ENCODE assay signal across 7 mouse cellular contexts in the genomic region with DNA sequence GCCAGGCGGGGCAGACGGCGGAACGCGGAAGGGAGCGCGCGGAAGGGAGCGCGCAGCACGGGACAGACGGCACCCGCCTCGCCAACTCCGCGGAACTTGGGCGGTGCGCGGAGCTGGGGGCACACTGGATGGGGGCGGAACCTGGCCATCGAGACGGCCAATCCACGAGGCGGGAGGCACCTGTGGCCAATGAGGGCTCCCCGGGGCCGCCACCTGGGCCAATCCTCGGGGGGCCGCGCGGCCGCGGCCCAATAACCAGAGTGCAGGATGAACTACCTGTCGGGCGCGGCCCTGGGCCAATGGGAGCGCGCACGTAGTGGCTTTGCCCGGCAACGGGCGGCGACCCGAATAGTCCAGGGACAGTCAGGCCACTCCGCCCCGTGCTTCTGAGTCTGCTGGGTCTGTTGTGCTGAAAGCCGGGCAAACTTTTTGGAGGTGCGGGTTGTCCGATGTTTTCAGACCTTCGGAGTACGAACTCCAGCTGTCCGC. TPM values are rescaled to one million over a fixed set of nuclear protein-coding genes. Genes with fewer than 3 reads are reported as not detected.
DNase-seq lines count a peak whose midpoint lies in the region; ATAC-seq lines count a peak whose summit lies in the region.

A gene (minus strand): TSS at position 59 of the 489 bp plus-strand sequence.

- peak within 1 kb of the TSS; percentile 48 for H3K4me3 ChIP-seq in embryonic facial prominence, embryonic 15.5 days (replicated peaks)
- peak within 1 kb of the TSS; percentile 54 for H3K4me3 ChIP-seq in heart, embryonic 15.5 days
- peak within 1 kb of the TSS; percentile 44 for H3K4me3 ChIP-seq in liver, embryonic 12.5 days
- H3K4me3 ChIP-seq in neural tube, embryonic 12.5 days = peak within 1 kb of the TSS; percentile 33
- H3K4me3 ChIP-seq in stomach, embryonic 15.5 days (replicated peaks) = peak within 1 kb of the TSS; percentile 50

- peak; percentile 89 for ATAC-seq in embryonic facial prominence, embryonic 15.5 days (ENCODE audit: insufficient number of reproducible peaks, low FRiP score, low TSS enrichment, low read depth)
- peak; percentile 92 for ATAC-seq in heart, embryonic 15.5 days (replicated peaks; ENCODE audit: insufficient number of reproducible peaks, insufficient read depth, low FRiP score, low read depth)
- peak; percentile 81 for ATAC-seq in liver, embryonic 12.5 days
- ATAC-seq in neural tube, embryonic 12.5 days (ENCODE audit: low FRiP score, low read depth) = peak; percentile 33; the same call in 1 of the 2 replicates
- peak; percentile 95 for ATAC-seq in stomach, embryonic 15.5 days (ENCODE audit: insufficient read depth, low FRiP score, low read depth)

- H3K4me2 ChIP-seq in embryonic facial prominence, embryonic 15.5 days (replicated peaks) = peak within 1 kb of the TSS; percentile 60
- peak within 1 kb of the TSS; percentile 69 for H3K4me2 ChIP-seq in heart, embryonic 15.5 days
- H3K4me2 ChIP-seq in liver, embryonic 12.5 days = peak within 1 kb of the TSS; percentile 49
- H3K4me2 ChIP-seq in neural tube, embryonic 12.5 days (replicated peaks) = peak within 1 kb of the TSS; percentile 60
- peak within 1 kb of the TSS; percentile 55 for H3K4me2 ChIP-seq in stomach, embryonic 15.5 days

- no peak within 1 kb of the TSS for H3K9ac ChIP-seq in embryonic facial prominence, embryonic 15.5 days
- peak within 1 kb of the TSS; percentile 33 for H3K9ac ChIP-seq in heart, embryonic 15.5 days
- no peak within 1 kb of the TSS for H3K9ac ChIP-seq in liver, embryonic 12.5 days
- H3K9ac ChIP-seq in neural tube, embryonic 12.5 days = no peak within 1 kb of the TSS
- 0 out of 2 replicates have a peak within 1 kb of the TSS, but pooled peaks have one; percentile 25 for H3K9ac ChIP-seq in stomach, embryonic 15.5 days

- peaks cover 74% of the 10 kb centered on the region for H3K27me3 ChIP-seq in embryonic facial prominence, embryonic 15.5 days
- peaks cover 86% of the 10 kb centered on the region for H3K27me3 ChIP-seq in heart, embryonic 15.5 days
- peaks cover 93% of the 10 kb centered on the region for H3K27me3 ChIP-seq in liver, embryonic 12.5 days (replicated peaks)
- H3K27me3 ChIP-seq in neural tube, embryonic 12.5 days (replicated peaks) = peaks cover 49% of the 10 kb centered on the region
- H3K27me3 ChIP-seq in stomach, embryonic 15.5 days (replicated peaks) = peaks cover 54% of the 10 kb centered on the region

- no peaks in the 10 kb centered on the region for H3K36me3 ChIP-seq in embryonic facial prominence, embryonic 15.5 days
- H3K36me3 ChIP-seq in heart, embryonic 15.5 days = no peaks in the 10 kb centered on the region
- no peaks in the 10 kb centered on the region for H3K36me3 ChIP-seq in liver, embryonic 12.5 days
- no peaks in the 10 kb centered on the region for H3K36me3 ChIP-seq in neural tube, embryonic 12.5 days
- H3K36me3 ChIP-seq in stomach, embryonic 15.5 days = no peaks in the 10 kb centered on the region

- H3K27ac ChIP-seq in embryonic facial prominence, embryonic 15.5 days (replicated peaks) = no peak within 1 kb of the TSS
- H3K27ac ChIP-seq in heart, embryonic 15.5 days = no peak within 1 kb of the TSS
- H3K27ac ChIP-seq in liver, embryonic 12.5 days = no peak within 1 kb of the TSS
- H3K27ac ChIP-seq in neural tube, embryonic 12.5 days = no peak within 1 kb of the TSS
- H3K27ac ChIP-seq in stomach, embryonic 15.5 days = peak within 1 kb of the TSS; percentile 71

- peak; percentile 82 to 84 for DNase-seq in adrenal gland, postnatal 36 days
- DNase-seq in kidney, postnatal 10 days = peak; percentile 93

- no peaks in the 10 kb centered on the region for H3K9me3 ChIP-seq in embryonic facial prominence, embryonic 15.5 days (replicated peaks)
- H3K9me3 ChIP-seq in heart, embryonic 15.5 days (replicated peaks) = no peaks in the 10 kb centered on the region
- no peaks in the 10 kb centered on the region for H3K9me3 ChIP-seq in liver, embryonic 12.5 days (replicated peaks)
- no peaks in the 10 kb centered on the region for H3K9me3 ChIP-seq in neural tube, embryonic 12.5 days
- no peaks in the 10 kb centered on the region for H3K9me3 ChIP-seq in stomach, embryonic 15.5 days

- WGBS in embryonic facial prominence, embryonic 15.5 days = under 1% methylated on average over 51 of the region's 51 CpGs
- WGBS in heart, embryonic 15.5 days = under 1% methylated on average over 51 of the region's 51 CpGs
- WGBS in liver, embryonic 12.5 days (ENCODE audit: insufficient replicate concordance) = under 1% methylated on average over 48 of the region's 51 CpGs
- under 1% methylated on average over 51 of the region's 51 CpGs for WGBS in neural tube, embryonic 12.5 days
- WGBS in stomach, embryonic 15.5 days = under 1% methylated on average over 51 of the region's 51 CpGs

- H3K4me1 ChIP-seq in embryonic facial prominence, embryonic 15.5 days = peaks cover 16% of the 10 kb centered on the region
- peaks cover 11% of the 10 kb centered on the region for H3K4me1 ChIP-seq in heart, embryonic 15.5 days (replicated peaks)
- H3K4me1 ChIP-seq in liver, embryonic 12.5 days = no peaks in the 10 kb centered on the region
- peaks cover 11% of the 10 kb centered on the region for H3K4me1 ChIP-seq in neural tube, embryonic 12.5 days
- H3K4me1 ChIP-seq in stomach, embryonic 15.5 days = 0 out of 2 replicates have a peak, but pooled peaks cover 4% of the 10 kb centered on the region

RNA-seq across cellular contexts. Expression of the gene that starts here (rescaled TPM):
- 1 to 10 TPM; 3.4 to 4.3 TPM for total RNA-seq in adrenal gland, postnatal 36 days (2021)
- 12.4 and 12.7 TPM in 2 replicates for polyA plus RNA-seq in embryonic facial prominence, embryonic 15.5 days (2015; fragmentation: Nextera tagmentation; extraction: Ambion mirVana)
- 6.3 and 7.3 TPM in 2 replicates for polyA plus RNA-seq in heart, embryonic 15.5 days (2015; fragmentation: Nextera tagmentation; extraction: Ambion mirVana)
- polyA plus RNA-seq in liver, embryonic 12.5 days (2016; fragmentation: Nextera tagmentation; extraction: Ambion mirVana) = 3.7 and 4.2 TPM in 2 replicates
- 33.3 and 35.8 TPM in 2 replicates for polyA plus RNA-seq in neural tube, embryonic 12.5 days (2016; fragmentation: Nextera tagmentation; extraction: Ambion mirVana)
- polyA plus RNA-seq in stomach, embryonic 15.5 days (2015; fragmentation: Nextera tagmentation; extraction: Ambion mirVana) = 17.9 and 18.3 TPM in 2 replicates

Comparison
In these comparisons a context has a peak if more than half of its experiments do, and no peak if none do; other contexts are left out.
1. ATAC-seq: peak in every context shown above with its lines; median percentile 95 in stomach, embryonic 15.5 days; 92 in heart, embryonic 15.5 days; 89 in embryonic facial prominence, embryonic 15.5 days; 81 in liver, embryonic 12.5 days; 33 in neural tube, embryonic 12.5 days.
2. H3K9ac ChIP-seq: peak in heart, embryonic 15.5 days (single experiment) and stomach, embryonic 15.5 days (single experiment); none in embryonic facial prominence, embryonic 15.5 days (single experiment), liver, embryonic 12.5 days (single experiment) and neural tube, embryonic 12.5 days (single experiment).
3. Peak in every context shown above with its lines, with median percentiles within 50 percentile points of each other: H3K4me2 ChIP-seq and H3K4me3 ChIP-seq.